Mouse (Mus musculus): ENCODE results near the gene Cfdp1. TPM values are rescaled to one million over a fixed set of nuclear protein-coding genes. Genes with fewer than 3 reads are reported as not detected.

Gene Cfdp1
- polyA plus RNA-seq, 1 experiment, result 88.3 TPM

GRCm38 (mm10) chr8:111788085-111788484 is 66.0 kb downstream of the Cfdp1 start:
- no peak overlapping the region for H3K4me3 ChIP-seq (ENCODE audit: insufficient read depth, low read length)
- H3K4me1 ChIP-seq (ENCODE audit: control insufficient read depth, insufficient read depth, low read length), result peaks cover 13% of the 10 kb centered on the region
- no peak overlapping the region for H3K27ac ChIP-seq (ENCODE audit: insufficient read depth, low read depth, low read length)
- no peak for TF ChIP-seq CTCF (IDR thresholded peaks at IDR 0.05; ENCODE audit: low read depth, low read length)
- TF ChIP-seq POLR2A (IDR thresholded peaks at IDR 0.05; ENCODE audit: borderline replicate concordance, low read depth, low read length), result no peak

- Histone ChIP-seq H3K27ac (ENCODE audit: insufficient read depth, low read depth, low read length) (no peak overlapping the region), H3K4me1 (ENCODE audit: control insufficient read depth, insufficient read depth, low read length) (peaks cover 13% of the 10 kb centered on the region), H3K4me3 (ENCODE audit: insufficient read depth, low read length) (no peak overlapping the region)
- TF ChIP-seq POLR2A (IDR thresholded peaks at IDR 0.05; ENCODE audit: borderline replicate concordance, low read depth, low read length) (no peak), CTCF (IDR thresholded peaks at IDR 0.05; ENCODE audit: low read depth, low read length) (no peak)
Observed at GRCm38 (mm10) chr8:111787683-111788082, 66.4 kb downstream of the Cfdp1 start.

- no peak overlapping the region for H3K27ac ChIP-seq (ENCODE audit: insufficient read depth, low read depth, low read length)
- peaks cover 13% of the 10 kb centered on the region for H3K4me1 ChIP-seq (ENCODE audit: control insufficient read depth, insufficient read depth, low read length)
- TF ChIP-seq CTCF (IDR thresholded peaks at IDR 0.05; ENCODE audit: low read depth, low read length) (no peak), POLR2A (IDR thresholded peaks at IDR 0.05; ENCODE audit: borderline replicate concordance, low read depth, low read length) (no peak)
- H3K4me3 ChIP-seq (ENCODE audit: insufficient read depth, low read length), result no peak overlapping the region
Observed at GRCm38 (mm10) chr8:111786701-111787588, 67.1 kb downstream of the Cfdp1 start.

- peaks cover 13% of the 10 kb centered on the region for H3K4me1 ChIP-seq (ENCODE audit: control insufficient read depth, insufficient read depth, low read length)
- H3K4me3 ChIP-seq (ENCODE audit: insufficient read depth, low read length), result no peak overlapping the region
- no peak for TF ChIP-seq POLR2A (IDR thresholded peaks at IDR 0.05; ENCODE audit: borderline replicate concordance, low read depth, low read length)
- no peak for TF ChIP-seq CTCF (IDR thresholded peaks at IDR 0.05; ENCODE audit: low read depth, low read length)
- no peak overlapping the region for H3K27ac ChIP-seq (ENCODE audit: insufficient read depth, low read depth, low read length)
Observed at GRCm38 (mm10) chr8:111786116-111786515, 68.0 kb downstream of the Cfdp1 start.

GRCm38 (mm10) chr8:111782671-111783394 is 71.3 kb downstream of the Cfdp1 start:
- Histone ChIP-seq H3K4me3 (ENCODE audit: insufficient read depth, low read length) (no peak overlapping the region), H3K27ac (ENCODE audit: insufficient read depth, low read depth, low read length) (no peak overlapping the region), H3K4me1 (ENCODE audit: control insufficient read depth, insufficient read depth, low read length) (peaks cover 13% of the 10 kb centered on the region)
- TF ChIP-seq CTCF (IDR thresholded peaks at IDR 0.05; ENCODE audit: low read depth, low read length) (no peak), POLR2A (IDR thresholded peaks at IDR 0.05; ENCODE audit: borderline replicate concordance, low read depth, low read length) (no peak)

GRCm38 (mm10) chr8:111782161-111782560 is 71.9 kb downstream of the Cfdp1 start:
- no peak overlapping the region for H3K4me3 ChIP-seq (ENCODE audit: insufficient read depth, low read length)
- peaks cover 13% of the 10 kb centered on the region for H3K4me1 ChIP-seq (ENCODE audit: control insufficient read depth, insufficient read depth, low read length)
- TF ChIP-seq POLR2A (IDR thresholded peaks at IDR 0.05; ENCODE audit: borderline replicate concordance, low read depth, low read length) (no peak), CTCF (IDR thresholded peaks at IDR 0.05; ENCODE audit: low read depth, low read length) (no peak)
- no peak overlapping the region for H3K27ac ChIP-seq (ENCODE audit: insufficient read depth, low read depth, low read length)

GRCm38 (mm10) chr8:111780697-111781424 is 73.2 kb downstream of the Cfdp1 start:
- Histone ChIP-seq H3K4me3 (ENCODE audit: insufficient read depth, low read length) (no peak overlapping the region), H3K4me1 (ENCODE audit: control insufficient read depth, insufficient read depth, low read length) (peaks cover 10% of the 10 kb centered on the region), H3K27ac (ENCODE audit: insufficient read depth, low read depth, low read length) (no peak overlapping the region)
- TF ChIP-seq CTCF (IDR thresholded peaks at IDR 0.05; ENCODE audit: low read depth, low read length), result no peak
- no peak for TF ChIP-seq POLR2A (IDR thresholded peaks at IDR 0.05; ENCODE audit: borderline replicate concordance, low read depth, low read length)

GRCm38 (mm10) chr8:111779690-111780089 is 74.4 kb downstream of the Cfdp1 start:
- Histone ChIP-seq H3K4me1 (ENCODE audit: control insufficient read depth, insufficient read depth, low read length) (0 out of 2 replicates have a peak, but pooled peaks cover 2% of the 10 kb centered on the region), H3K4me3 (ENCODE audit: insufficient read depth, low read length) (no peak overlapping the region), H3K27ac (ENCODE audit: insufficient read depth, low read depth, low read length) (no peak overlapping the region)
- no peak for TF ChIP-seq CTCF (IDR thresholded peaks at IDR 0.05; ENCODE audit: low read depth, low read length)
- TF ChIP-seq POLR2A (IDR thresholded peaks at IDR 0.05; ENCODE audit: borderline replicate concordance, low read depth, low read length), result no peak

GRCm38 (mm10) chr8:111778801-111779200 is 75.3 kb downstream of the Cfdp1 start:
- Histone ChIP-seq H3K4me3 (ENCODE audit: insufficient read depth, low read length) (no peak overlapping the region), H3K27ac (ENCODE audit: insufficient read depth, low read depth, low read length) (no peak overlapping the region), H3K4me1 (ENCODE audit: control insufficient read depth, insufficient read depth, low read length) (0 out of 2 replicates have a peak, but pooled peaks cover 2% of the 10 kb centered on the region)
- TF ChIP-seq CTCF (IDR thresholded peaks at IDR 0.05; ENCODE audit: low read depth, low read length), result no peak

All from bone marrow macrophage, adult 2 months (primary cell).